Mouse (Mus musculus): ENCODE results near the gene Gm49387. TPM values are rescaled to one million over a fixed set of nuclear protein-coding genes. Genes with fewer than 3 reads are reported as not detected.
A peak's percentile ranks its signal among the peaks of the same experiment; 100 is the strongest.
"Not testable (repeated sequence)": the region's sequence is repeated elsewhere in the genome, so short reads cannot be mapped to it uniquely, and the experiment has no call there.

Gene Gm49387
- polyA plus RNA-seq, 1 experiment from 2014 or later: not detected

DNA sequence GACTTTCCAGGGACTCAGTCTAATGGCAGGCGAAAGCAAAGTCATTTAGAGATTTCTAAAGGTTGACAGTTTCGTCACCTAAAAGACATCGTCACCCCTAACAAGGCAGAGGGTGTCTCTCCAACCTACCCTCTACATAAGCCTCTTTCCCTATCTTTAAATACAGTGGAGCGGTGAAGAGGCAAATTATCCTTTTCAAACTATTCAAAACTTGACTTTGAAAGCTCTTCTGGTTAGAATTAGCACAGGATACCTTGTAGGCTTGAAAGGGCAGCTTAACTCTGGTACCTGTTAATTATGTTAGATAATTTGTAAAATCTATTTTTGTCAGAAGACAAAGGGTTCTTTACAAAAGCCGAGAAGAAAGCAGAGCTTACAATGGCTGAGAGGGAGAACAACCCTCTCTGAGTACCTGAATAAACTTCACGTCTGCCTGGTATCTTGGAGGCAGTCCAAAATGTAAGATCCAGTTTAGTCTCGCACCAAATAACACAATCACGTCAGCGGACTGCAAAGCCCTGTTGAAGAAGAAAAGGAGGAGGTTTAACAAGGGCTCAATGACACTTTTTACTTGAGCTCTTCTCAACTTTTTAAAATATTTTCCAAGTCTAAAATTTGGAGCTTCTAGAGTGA lies 20.0 kb downstream of the Gm49387 start:
- Histone ChIP-seq H3K4me1 (ENCODE audit: control insufficient read depth, insufficient read depth, low read length) (peaks cover 2% of the 10 kb centered on the region; the same call in 1 of the 2 replicates), H3K9me3 (replicated peaks; ENCODE audit: control insufficient read depth, low read length) (no peaks in the 10 kb centered on the region), H3K27me3 (replicated peaks; ENCODE audit: control insufficient read depth, insufficient read depth, low read length) (no peaks in the 10 kb centered on the region), H3K4me2 (ENCODE audit: low read length) (no peak overlapping the region), H3K36me3 (ENCODE audit: control insufficient read depth, insufficient read depth, low read length) (no peaks in the 10 kb centered on the region), H3K9ac (ENCODE audit: low read length) (no peak overlapping the region), H3K27ac (ENCODE audit: low read depth, low read length) (no peak overlapping the region), H3K4me3 (ENCODE audit: low read depth, low read length) (no peak overlapping the region)
- ATAC-seq: no peak
- peak; percentile 14 for DNase-seq (ENCODE audit: low spot score)
- 33% methylated on average over 9 of the region's 9 CpGs for WGBS

GRCm38 (mm10) chr14:31617997-31618396 lies 22.7 kb downstream of the Gm49387 start:
- no peak overlapping the region for H3K4me3 ChIP-seq (ENCODE audit: low read depth, low read length)
- H3K27me3 ChIP-seq (replicated peaks; ENCODE audit: control insufficient read depth, insufficient read depth, low read length): no peaks in the 10 kb centered on the region
- H3K9ac ChIP-seq (ENCODE audit: low read length): no peak overlapping the region
- peaks cover 2% of the 10 kb centered on the region; the same call in 1 of the 2 replicates for H3K4me1 ChIP-seq (ENCODE audit: control insufficient read depth, insufficient read depth, low read length)
- WGBS: 85% methylated on average over 3 of the region's 3 CpGs
- no peaks in the 10 kb centered on the region for H3K36me3 ChIP-seq (ENCODE audit: control insufficient read depth, insufficient read depth, low read length)
- ATAC-seq (no peak), DNase-seq (ENCODE audit: low spot score) (no peak)
- H3K9me3 ChIP-seq (replicated peaks; ENCODE audit: control insufficient read depth, low read length): no peaks in the 10 kb centered on the region
- H3K27ac ChIP-seq (ENCODE audit: low read depth, low read length): no peak overlapping the region
- H3K4me2 ChIP-seq (ENCODE audit: low read length): no peak overlapping the region

- DNase-seq (ENCODE audit: low spot score) (no peak), ATAC-seq (no peak)
- Histone ChIP-seq H3K27ac (ENCODE audit: low read depth, low read length) (no peak overlapping the region), H3K4me1 (ENCODE audit: control insufficient read depth, insufficient read depth, low read length) (peaks cover 2% of the 10 kb centered on the region; the same call in 1 of the 2 replicates), H3K9me3 (replicated peaks; ENCODE audit: control insufficient read depth, low read length) (no peaks in the 10 kb centered on the region), H3K4me3 (ENCODE audit: low read depth, low read length) (no peak overlapping the region), H3K4me2 (ENCODE audit: low read length) (no peak overlapping the region), H3K27me3 (replicated peaks; ENCODE audit: control insufficient read depth, insufficient read depth, low read length) (no peaks in the 10 kb centered on the region), H3K9ac (ENCODE audit: low read length) (no peak overlapping the region), H3K36me3 (ENCODE audit: control insufficient read depth, insufficient read depth, low read length) (no peaks in the 10 kb centered on the region)
- 89% methylated on average over 9 of the region's 9 CpGs for WGBS
Measured at GRCm38 (mm10) chr14:31617204-31617603, 23.5 kb downstream of the Gm49387 start.

- no peak overlapping the region for H3K9ac ChIP-seq (ENCODE audit: low read length)
- WGBS: 86% methylated on average over 5 of the region's 5 CpGs
Measured at GRCm38 (mm10) chr14:31613671-31614070, 27.0 kb downstream of the Gm49387 start.

DNA sequence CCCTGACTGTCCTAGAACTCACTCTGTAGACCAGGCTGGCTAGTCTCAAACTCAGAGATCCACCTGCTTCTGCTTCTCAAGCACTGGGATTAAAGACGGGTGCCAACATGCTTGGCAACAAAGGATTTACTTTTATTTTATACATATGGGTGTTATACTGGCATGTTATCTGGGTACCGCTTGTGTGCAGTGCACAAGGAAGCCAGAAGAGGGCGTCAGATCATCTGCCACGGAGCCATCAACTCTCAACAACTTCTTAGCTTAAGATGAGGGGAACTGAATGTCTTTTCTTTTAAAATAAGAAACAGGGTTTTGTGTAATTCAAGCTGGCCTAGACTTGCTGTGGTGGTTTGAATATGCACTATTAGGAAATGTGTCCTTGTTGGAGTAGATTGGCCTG lies 28.7 kb downstream of the Gm49387 start:
- Histone ChIP-seq H3K4me3 (ENCODE audit: low read depth, low read length) (no peak overlapping the region), H3K9me3 (replicated peaks; ENCODE audit: control insufficient read depth, low read length) (no peaks in the 10 kb centered on the region), H3K4me1 (ENCODE audit: control insufficient read depth, insufficient read depth, low read length) (no peaks in the 10 kb centered on the region), H3K9ac (ENCODE audit: low read length) (no peak overlapping the region), H3K36me3 (ENCODE audit: control insufficient read depth, insufficient read depth, low read length) (no peaks in the 10 kb centered on the region), H3K4me2 (ENCODE audit: low read length) (no peak overlapping the region), H3K27ac (ENCODE audit: low read depth, low read length) (no peak overlapping the region), H3K27me3 (replicated peaks; ENCODE audit: control insufficient read depth, insufficient read depth, low read length) (no peaks in the 10 kb centered on the region)
- DNase-seq (ENCODE audit: low spot score): no peak
- no peak for ATAC-seq
- 59% methylated on average over 4 of the region's 4 CpGs for WGBS

More at GRCm38 (mm10) chr14:31613671-31614070, 27.0 kb downstream of the Gm49387 start:
- ATAC-seq (no peak), DNase-seq (ENCODE audit: low spot score) (no peak)
- Histone ChIP-seq H3K4me1 (ENCODE audit: control insufficient read depth, insufficient read depth, low read length) (no peaks in the 10 kb centered on the region), H3K4me3 (ENCODE audit: low read depth, low read length) (no peak overlapping the region), H3K9me3 (replicated peaks; ENCODE audit: control insufficient read depth, low read length) (no peaks in the 10 kb centered on the region), H3K36me3 (ENCODE audit: control insufficient read depth, insufficient read depth, low read length) (no peaks in the 10 kb centered on the region), H3K27me3 (replicated peaks; ENCODE audit: control insufficient read depth, insufficient read depth, low read length) (no peaks in the 10 kb centered on the region), H3K4me2 (ENCODE audit: low read length) (no peak overlapping the region), H3K27ac (ENCODE audit: low read depth, low read length) (no peak overlapping the region)

- no peak for ATAC-seq
- WGBS: 60% methylated on average over 6 of the region's 6 CpGs
- no peak for DNase-seq (ENCODE audit: low spot score)
Measured at GRCm38 (mm10) chr14:31605514-31605913, 35.2 kb downstream of the Gm49387 start.

GRCm38 (mm10) chr14:31604916-31605315 lies 35.8 kb downstream of the Gm49387 start:
- WGBS: 87% methylated on average over 5 of the region's 5 CpGs
- no peak overlapping the region for H3K4me3 ChIP-seq (ENCODE audit: low read depth, low read length)
- ATAC-seq (no peak), DNase-seq (ENCODE audit: low spot score) (no peak)
- no peak overlapping the region for H3K27ac ChIP-seq (ENCODE audit: low read depth, low read length)
- no peaks in the 10 kb centered on the region for H3K36me3 ChIP-seq (ENCODE audit: control insufficient read depth, insufficient read depth, low read length)
- no peaks in the 10 kb centered on the region for H3K27me3 ChIP-seq (replicated peaks; ENCODE audit: control insufficient read depth, insufficient read depth, low read length)
- H3K4me1 ChIP-seq (ENCODE audit: control insufficient read depth, insufficient read depth, low read length): no peaks in the 10 kb centered on the region
- no peak overlapping the region for H3K4me2 ChIP-seq (ENCODE audit: low read length)
- no peaks in the 10 kb centered on the region for H3K9me3 ChIP-seq (replicated peaks; ENCODE audit: control insufficient read depth, low read length)
- no peak overlapping the region for H3K9ac ChIP-seq (ENCODE audit: low read length)

More at GRCm38 (mm10) chr14:31605514-31605913, 35.2 kb downstream of the Gm49387 start:
- Histone ChIP-seq H3K27ac (ENCODE audit: low read depth, low read length) (no peak overlapping the region), H3K36me3 (ENCODE audit: control insufficient read depth, insufficient read depth, low read length) (no peaks in the 10 kb centered on the region), H3K4me2 (ENCODE audit: low read length) (no peak overlapping the region), H3K4me1 (ENCODE audit: control insufficient read depth, insufficient read depth, low read length) (no peaks in the 10 kb centered on the region), H3K4me3 (ENCODE audit: low read depth, low read length) (no peak overlapping the region), H3K9me3 (replicated peaks; ENCODE audit: control insufficient read depth, low read length) (no peaks in the 10 kb centered on the region), H3K9ac (ENCODE audit: low read length) (no peak overlapping the region), H3K27me3 (replicated peaks; ENCODE audit: control insufficient read depth, insufficient read depth, low read length) (no peaks in the 10 kb centered on the region)

- H3K36me3 ChIP-seq (ENCODE audit: control insufficient read depth, insufficient read depth, low read length); DNase-seq (ENCODE audit: low spot score); H3K27me3 ChIP-seq (replicated peaks; ENCODE audit: control insufficient read depth, insufficient read depth, low read length); H3K27ac ChIP-seq (ENCODE audit: low read depth, low read length); H3K9ac ChIP-seq (ENCODE audit: low read length); ATAC-seq; H3K4me2 ChIP-seq (ENCODE audit: low read length); H3K4me3 ChIP-seq (ENCODE audit: low read depth, low read length); H3K4me1 ChIP-seq (ENCODE audit: control insufficient read depth, insufficient read depth, low read length); H3K9me3 ChIP-seq (replicated peaks; ENCODE audit: control insufficient read depth, low read length): not testable (repeated sequence)
- WGBS: 87% methylated on average over 6 of the region's 6 CpGs
Measured at GRCm38 (mm10) chr14:31602616-31602979, 38.1 kb downstream of the Gm49387 start.

GRCm38 (mm10) chr14:31601908-31602615 lies 38.6 kb downstream of the Gm49387 start:
- no peaks in the 10 kb centered on the region for H3K4me1 ChIP-seq (ENCODE audit: control insufficient read depth, insufficient read depth, low read length)
- no peaks in the 10 kb centered on the region for H3K9me3 ChIP-seq (replicated peaks; ENCODE audit: control insufficient read depth, low read length)
- H3K36me3 ChIP-seq (ENCODE audit: control insufficient read depth, insufficient read depth, low read length): no peaks in the 10 kb centered on the region
- H3K4me3 ChIP-seq (ENCODE audit: low read depth, low read length): no peak overlapping the region
- no peak for DNase-seq (ENCODE audit: low spot score)
- H3K27me3 ChIP-seq (replicated peaks; ENCODE audit: control insufficient read depth, insufficient read depth, low read length): no peaks in the 10 kb centered on the region
- H3K9ac ChIP-seq (ENCODE audit: low read length): no peak overlapping the region
- 94% methylated on average over 14 of the region's 14 CpGs for WGBS
- no peak overlapping the region for H3K4me2 ChIP-seq (ENCODE audit: low read length)
- no peak overlapping the region for H3K27ac ChIP-seq (ENCODE audit: low read depth, low read length)
- no peak for ATAC-seq

Measured in forebrain, embryonic 14.5 days (tissue).